Mouse (Mus musculus) liver, adult 2 months (tissue): ENCODE data around the gene Szrd1.

Source experiments
- CTCF ChIP-seq: fragments of 200-500 bp; IDR thresholded peaks from 2 replicates; pipeline ENCODE4 v1.5.1; 2011; ENCODE audit warnings: low read depth, low read length, control low read depth
- POLR2A ChIP-seq: fragments of 200-500 bp; IDR thresholded peaks from 2 replicates; pipeline ENCODE4 v1.6.1; 2011; ENCODE audit warnings: low read length, control low read depth; ENCODE audit not compliant: insufficient read depth; ENCODE audit errors: extremely low read depth

GRCm38 (mm10) chr4:141165744-141166292 lies 26.2 kb upstream of the Szrd1 start:
- TF ChIP-seq POLR2A (no peak), CTCF (no peak)
